Mouse (Mus musculus) spleen, adult 2 months (tissue): Measurements from ENCODE around the gene Hinfp.

Experiments used
- CTCF ChIP-seq: fragments of 200-500 bp; IDR thresholded peaks from 2 replicates; pipeline ENCODE4 v1.5.1; 2011; ENCODE audit warnings: mild to moderate bottlenecking, inconsistent platforms; ENCODE audit not compliant: insufficient read depth, insufficient read length, insufficient replicate concordance; ENCODE audit errors: extremely low read depth
- POLR2A ChIP-seq: fragments of 200-500 bp; IDR thresholded peaks from 2 replicates; pipeline ENCODE4 v1.6.1; 2011; ENCODE audit warnings: low read depth, low read length, inconsistent platforms

DNA sequence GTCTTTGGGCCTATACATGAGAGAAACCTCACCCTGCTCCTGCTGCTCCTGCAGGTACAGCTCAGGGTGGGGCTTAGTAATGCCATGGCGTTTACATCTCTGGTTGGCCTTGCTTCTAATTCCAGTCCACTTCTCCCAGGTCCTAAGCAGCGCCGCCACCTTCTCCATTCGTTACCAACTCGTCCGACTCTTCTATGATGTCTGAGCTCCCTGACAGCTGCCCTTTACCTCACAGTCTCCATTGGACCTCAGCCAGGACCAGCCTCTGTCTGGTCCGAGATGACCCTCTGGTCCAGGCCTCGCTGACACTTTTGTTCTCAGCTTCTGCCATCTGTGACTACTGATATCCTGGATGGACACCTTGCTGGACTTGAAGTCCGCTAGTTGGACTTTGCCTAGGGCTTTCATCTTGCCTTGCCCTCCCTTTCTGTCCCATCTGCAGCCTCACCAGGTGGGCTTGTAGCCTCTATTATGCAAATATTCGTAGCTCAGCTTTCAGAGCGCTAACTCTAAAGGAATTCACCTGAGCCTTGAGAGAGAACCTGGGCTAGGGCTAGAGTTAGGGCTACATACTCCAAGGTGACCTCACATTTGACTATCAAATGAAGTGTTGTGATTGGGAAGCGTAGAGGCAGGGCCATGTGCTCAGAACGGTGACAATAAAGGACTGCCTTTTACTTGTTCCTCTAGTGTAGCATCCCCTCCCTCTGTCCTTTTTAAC lies 27.6 kb upstream of the Hinfp start:
- TF ChIP-seq CTCF (no peak), POLR2A (no peak)
